Mouse (Mus musculus): ENCODE results near the gene Kcnq2. TPM values are rescaled to one million over a fixed set of nuclear protein-coding genes. Genes with fewer than 3 reads are reported as not detected.

Gene Kcnq2
- polyA plus RNA-seq, 1 experiment from 2014 or later, result 0.19 TPM

DNA sequence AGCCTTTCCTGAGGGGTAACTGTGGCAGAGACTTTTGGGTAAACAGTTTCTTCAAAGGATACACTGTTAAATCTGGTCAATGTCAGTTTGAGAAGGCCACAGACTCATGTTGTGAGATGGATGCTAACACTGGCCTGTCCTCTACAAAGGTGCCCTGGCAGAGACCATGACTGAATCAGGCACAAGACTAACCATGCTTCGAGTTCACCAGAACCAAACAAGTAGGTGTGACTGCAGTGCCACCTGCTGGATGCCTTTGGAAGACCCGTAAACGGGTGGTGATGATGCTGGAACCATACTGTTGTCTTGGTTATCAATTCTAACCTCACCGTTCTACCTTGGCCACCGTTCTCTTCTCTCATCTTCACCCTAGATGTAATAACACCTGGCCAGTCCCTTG lies 75.0 kb downstream of the Kcnq2 start:
- H3K4me3 ChIP-seq, result no peak overlapping the region
- no peak for ATAC-seq (ENCODE audit: extremely low read depth, insufficient number of reproducible peaks, low FRiP score, low TSS enrichment)
- no peaks in the 10 kb centered on the region for H3K9me3 ChIP-seq
- no peak overlapping the region for H3K9ac ChIP-seq
- H3K4me2 ChIP-seq, result no peak overlapping the region
- WGBS, result 15% methylated on average over 5 of the region's 5 CpGs
- H3K4me1 ChIP-seq, result 0 out of 2 replicates have a peak, but pooled peaks cover 11% of the 10 kb centered on the region
- no peak overlapping the region for H3K27ac ChIP-seq (replicated peaks)
- H3K27me3 ChIP-seq (replicated peaks), result peaks cover 79% of the 10 kb centered on the region
- H3K36me3 ChIP-seq, result no peaks in the 10 kb centered on the region

DNA sequence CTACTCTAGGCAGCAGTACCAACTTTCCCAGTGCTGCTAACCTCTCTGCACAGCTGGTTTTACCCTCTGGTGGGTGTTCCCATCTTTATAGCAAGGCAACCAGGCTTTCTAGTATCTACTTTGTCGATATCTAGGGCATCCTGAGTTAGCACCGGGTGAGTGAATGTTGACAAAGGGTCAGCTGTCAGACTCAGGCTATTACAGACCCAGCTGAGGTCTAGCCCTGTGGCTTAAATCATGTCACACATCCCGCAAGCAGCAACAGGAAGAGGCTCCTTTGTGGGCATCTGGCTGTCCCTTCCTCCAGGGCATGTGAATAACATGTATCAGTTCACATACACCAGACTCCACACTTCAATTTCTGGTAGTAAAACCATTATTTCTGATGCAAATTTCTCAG lies 76.9 kb downstream of the Kcnq2 start:
- H3K27ac ChIP-seq (replicated peaks), result no peak overlapping the region
- no peak overlapping the region for H3K4me3 ChIP-seq
- H3K27me3 ChIP-seq (replicated peaks), result peaks cover 83% of the 10 kb centered on the region
- WGBS, result 42% methylated on average over 3 of the region's 3 CpGs
- H3K9ac ChIP-seq, result 0 out of 2 replicates have a peak overlapping the region, but pooled peaks have one; percentile 7
- no peaks in the 10 kb centered on the region for H3K36me3 ChIP-seq
- ATAC-seq (ENCODE audit: extremely low read depth, insufficient number of reproducible peaks, low FRiP score, low TSS enrichment), result no peak
- H3K9me3 ChIP-seq, result no peaks in the 10 kb centered on the region
- 0 out of 2 replicates have a peak, but pooled peaks cover 11% of the 10 kb centered on the region for H3K4me1 ChIP-seq
- H3K4me2 ChIP-seq, result no peak overlapping the region

- Histone ChIP-seq H3K27ac (replicated peaks) (no peak overlapping the region), H3K4me3 (no peak overlapping the region), H3K4me1 (0 out of 2 replicates have a peak, but pooled peaks cover 11% of the 10 kb centered on the region), H3K27me3 (replicated peaks) (peaks cover 84% of the 10 kb centered on the region), H3K9me3 (no peaks in the 10 kb centered on the region), H3K9ac (no peak overlapping the region), H3K4me2 (no peak overlapping the region), H3K36me3 (no peaks in the 10 kb centered on the region)
- 34% methylated on average over 8 of the region's 8 CpGs for WGBS
- no peak for ATAC-seq (ENCODE audit: extremely low read depth, insufficient number of reproducible peaks, low FRiP score, low TSS enrichment)
These were observed 77.8 kb downstream of the Kcnq2 start for GRCm38 (mm10) chr2:181057341-181057740.

DNA sequence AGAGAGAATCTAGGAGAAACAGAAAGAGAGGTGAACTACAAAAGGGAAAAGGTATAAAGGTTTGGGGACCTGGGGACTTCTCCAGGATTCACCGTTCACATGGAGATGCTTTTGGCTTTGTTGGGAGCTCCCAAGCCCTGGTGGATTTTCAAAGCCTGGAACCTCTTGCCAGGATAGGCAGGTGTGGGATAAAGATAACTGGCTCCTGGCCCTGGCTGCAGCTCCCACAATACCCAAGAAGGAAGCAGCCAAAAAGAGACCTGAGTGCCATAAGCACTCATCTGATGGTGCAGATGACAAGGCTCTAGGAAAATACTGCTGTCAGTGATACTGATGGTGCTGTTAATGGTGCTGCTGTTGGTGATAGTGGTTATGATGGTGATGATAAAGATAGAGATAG lies 82.9 kb downstream of the Kcnq2 start:
- no peaks in the 10 kb centered on the region for H3K9me3 ChIP-seq
- H3K27ac ChIP-seq (replicated peaks), result no peak overlapping the region
- no peak for ATAC-seq (ENCODE audit: extremely low read depth, insufficient number of reproducible peaks, low FRiP score, low TSS enrichment)
- 70% methylated on average over 1 of the region's 1 CpGs for WGBS
- no peak overlapping the region for H3K4me2 ChIP-seq
- peaks cover 99% of the 10 kb centered on the region for H3K27me3 ChIP-seq (replicated peaks)
- no peaks in the 10 kb centered on the region for H3K4me1 ChIP-seq
- H3K4me3 ChIP-seq, result no peak overlapping the region
- no peaks in the 10 kb centered on the region for H3K36me3 ChIP-seq
- H3K9ac ChIP-seq, result no peak overlapping the region

- no peak overlapping the region for H3K4me2 ChIP-seq
- H3K27ac ChIP-seq (replicated peaks), result no peak overlapping the region
- no peaks in the 10 kb centered on the region for H3K36me3 ChIP-seq
- H3K4me3 ChIP-seq, result no peak overlapping the region
- H3K9me3 ChIP-seq, result no peaks in the 10 kb centered on the region
- H3K9ac ChIP-seq, result no peak overlapping the region
- no peak for ATAC-seq (ENCODE audit: extremely low read depth, insufficient number of reproducible peaks, low FRiP score, low TSS enrichment)
- peaks cover 2% of the 10 kb centered on the region; the same call in 1 of the 2 replicates for H3K4me1 ChIP-seq
- peaks cover 95% of the 10 kb centered on the region for H3K27me3 ChIP-seq (replicated peaks)
- WGBS, result 69% methylated on average over 9 of the region's 9 CpGs
These were observed 86.1 kb downstream of the Kcnq2 start for GRCm38 (mm10) chr2:181048986-181049385.

- Histone ChIP-seq H3K36me3 (no peaks in the 10 kb centered on the region), H3K4me2 (no peak overlapping the region), H3K4me3 (no peak overlapping the region), H3K27me3 (replicated peaks) (peaks cover 95% of the 10 kb centered on the region), H3K27ac (replicated peaks) (no peak overlapping the region), H3K9me3 (no peaks in the 10 kb centered on the region), H3K9ac (no peak overlapping the region), H3K4me1 (peaks cover 7% of the 10 kb centered on the region)
- ATAC-seq (ENCODE audit: extremely low read depth, insufficient number of reproducible peaks, low FRiP score, low TSS enrichment), result no peak
- WGBS, result 60% methylated on average over 7 of the region's 7 CpGs
These were observed 86.7 kb downstream of the Kcnq2 start for GRCm38 (mm10) chr2:181048252-181048945.

DNA sequence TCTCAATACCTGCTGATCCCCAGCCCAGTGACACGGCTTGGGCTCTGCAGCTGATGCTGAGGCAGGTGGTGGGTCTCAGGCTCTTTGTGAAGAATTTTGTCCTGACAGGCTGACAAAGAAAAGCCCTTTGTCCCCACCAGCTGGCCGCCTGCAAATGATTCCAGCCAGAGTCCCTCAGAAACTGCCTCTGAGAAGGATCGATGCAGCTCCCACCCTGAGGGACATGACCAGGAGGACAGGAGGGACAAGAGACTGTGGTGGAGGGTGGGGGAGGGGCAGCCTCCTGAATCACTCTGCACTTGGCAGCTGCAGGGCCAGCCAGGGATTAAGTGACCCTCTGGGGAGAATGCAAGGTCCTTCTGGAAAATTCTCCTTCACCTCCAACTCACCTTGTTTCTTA lies 91.1 kb downstream of the Kcnq2 start:
- Histone ChIP-seq H3K27ac (replicated peaks) (no peak overlapping the region), H3K4me2 (no peak overlapping the region), H3K9me3 (no peaks in the 10 kb centered on the region), H3K9ac (no peak overlapping the region), H3K4me1 (peaks cover 22% of the 10 kb centered on the region), H3K27me3 (replicated peaks) (peaks cover 95% of the 10 kb centered on the region), H3K4me3 (no peak overlapping the region), H3K36me3 (no peaks in the 10 kb centered on the region)
- 22% methylated on average over 3 of the region's 3 CpGs for WGBS
- ATAC-seq (ENCODE audit: extremely low read depth, insufficient number of reproducible peaks, low FRiP score, low TSS enrichment), result no peak

DNA sequence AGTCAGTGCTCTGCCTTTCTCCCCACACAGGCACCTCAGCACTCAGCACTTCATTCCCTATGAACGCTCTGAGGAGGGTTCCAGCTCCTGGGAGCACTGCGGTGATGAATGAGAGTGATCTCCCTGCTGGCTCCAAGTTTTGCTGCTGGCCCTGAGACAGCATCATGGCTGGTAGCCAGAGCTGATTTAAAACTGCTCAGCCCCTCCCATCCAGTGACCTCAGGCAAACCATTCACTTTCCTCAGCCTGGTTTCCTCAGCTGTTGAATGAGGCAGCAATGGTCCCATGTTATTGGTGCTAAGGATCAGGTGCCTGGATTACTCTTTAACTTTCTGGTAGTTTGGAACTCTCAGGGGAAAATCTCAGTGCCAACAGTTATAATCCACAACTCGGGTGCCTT lies 91.7 kb downstream of the Kcnq2 start, which contains the start of gene Chrna4:
Chrna4 (minus strand) TSS at position 110 of the 400 bp plus-strand sequence.
- Histone ChIP-seq H3K9me3 (no peaks in the 10 kb centered on the region), H3K36me3 (no peaks in the 10 kb centered on the region), H3K4me2 (no peak within 1 kb of the TSS), H3K9ac (no peak within 1 kb of the TSS), H3K27me3 (replicated peaks) (peaks cover 95% of the 10 kb centered on the region), H3K4me1 (peaks cover 28% of the 10 kb centered on the region), H3K4me3 (no peak within 1 kb of the TSS), H3K27ac (replicated peaks) (no peak within 1 kb of the TSS)
- no peak for ATAC-seq (ENCODE audit: extremely low read depth, insufficient number of reproducible peaks, low FRiP score, low TSS enrichment)
- WGBS, result 60% methylated on average over 3 of the region's 3 CpGs

GRCm38 (mm10) chr2:181042376-181042775 lies 92.7 kb downstream of the Kcnq2 start:
- no peak overlapping the region for H3K4me2 ChIP-seq
- ATAC-seq (ENCODE audit: extremely low read depth, insufficient number of reproducible peaks, low FRiP score, low TSS enrichment), result no peak

DNA sequence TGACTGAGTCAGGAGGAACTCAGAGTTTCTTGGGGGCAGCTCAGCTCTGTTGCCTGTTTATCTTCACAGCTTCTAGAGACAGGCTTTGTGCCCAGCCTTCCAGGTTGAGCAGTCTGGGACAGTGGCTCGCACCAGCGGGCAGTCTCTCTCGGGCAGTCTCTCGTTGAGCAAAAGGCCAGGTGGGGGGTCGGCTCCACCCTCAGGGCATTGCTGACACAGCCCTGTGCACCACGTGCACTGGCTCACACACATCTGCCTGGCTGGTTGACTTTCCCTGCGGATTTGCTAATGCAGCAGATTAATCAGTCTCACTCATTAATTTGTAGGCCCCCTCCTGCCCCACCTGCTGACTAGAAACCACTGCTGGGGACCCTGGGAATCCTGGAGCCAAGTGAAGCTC lies 93.2 kb downstream of the Kcnq2 start:
- Histone ChIP-seq H3K27me3 (replicated peaks) (peaks cover 96% of the 10 kb centered on the region), H3K27ac (replicated peaks) (no peak overlapping the region), H3K9ac (no peak overlapping the region), H3K4me3 (no peak overlapping the region), H3K36me3 (no peaks in the 10 kb centered on the region), H3K9me3 (no peaks in the 10 kb centered on the region), H3K4me1 (peaks cover 29% of the 10 kb centered on the region), H3K4me2 (no peak overlapping the region)
- no peak for ATAC-seq (ENCODE audit: extremely low read depth, insufficient number of reproducible peaks, low FRiP score, low TSS enrichment)
- 10% methylated on average over 7 of the region's 7 CpGs for WGBS

More at GRCm38 (mm10) chr2:181042376-181042775, 92.7 kb downstream of the Kcnq2 start:
- Histone ChIP-seq H3K9ac (no peak overlapping the region), H3K27me3 (replicated peaks) (peaks cover 96% of the 10 kb centered on the region), H3K9me3 (no peaks in the 10 kb centered on the region), H3K36me3 (no peaks in the 10 kb centered on the region), H3K4me3 (no peak overlapping the region), H3K4me1 (peaks cover 29% of the 10 kb centered on the region), H3K27ac (replicated peaks) (no peak overlapping the region)

- Histone ChIP-seq H3K4me2 (peak overlapping the region; percentile 92), H3K36me3 (no peaks in the 10 kb centered on the region), H3K4me3 (peak overlapping the region; percentile 55), H3K27me3 (replicated peaks) (peaks cover 100% of the 10 kb centered on the region), H3K4me1 (peaks cover 30% of the 10 kb centered on the region), H3K9me3 (no peaks in the 10 kb centered on the region), H3K27ac (replicated peaks) (no peak overlapping the region), H3K9ac (peak overlapping the region; percentile 67)
- no peak for ATAC-seq (ENCODE audit: extremely low read depth, insufficient number of reproducible peaks, low FRiP score, low TSS enrichment)
- 0% methylated on average over 16 of the region's 16 CpGs for WGBS
These were observed 95.8 kb downstream of the Kcnq2 start for GRCm38 (mm10) chr2:181039356-181039680.

Measured in heart, embryonic 13.5 days (tissue).